Mouse (Mus musculus) heart, postnatal 4 days (tissue): Measurements from ENCODE around the gene 4430402I18Rik. TPM values are rescaled to one million over a fixed set of nuclear protein-coding genes. Genes with fewer than 3 reads are reported as not detected.
A peak's percentile ranks its signal among the peaks of the same experiment; 100 is the strongest.

Experiments
- DNase-seq: peaks from one replicate; pipeline ENCODE4 v3.0.0; 2021
- total RNA-seq, 2 experiments: library from RNA; stranded (reverse); gene quantifications; 2 replicates each; pipeline ENCODE4 v1.2.3; 2021

4430402I18Rik gene
- total RNA-seq, 2 experiments from 2014 or later = 16.1 to 19.5 TPM

DNA sequence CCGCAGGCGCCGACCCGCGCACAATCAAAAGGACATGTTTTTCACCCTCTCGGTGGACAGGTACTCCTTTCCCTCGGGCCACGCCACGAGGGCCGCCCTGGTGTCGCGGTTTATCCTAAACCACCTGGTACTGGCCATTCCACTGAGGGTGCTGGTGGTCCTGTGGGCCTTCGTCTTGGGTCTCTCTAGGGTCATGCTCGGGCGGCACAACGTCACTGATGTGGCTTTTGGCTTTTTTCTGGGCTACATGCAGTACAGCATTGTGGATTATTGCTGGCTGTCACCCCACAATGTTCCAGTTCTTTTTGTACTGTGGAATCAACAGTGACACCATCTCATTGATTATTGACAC, 3.1 kb downstream of the 4430402I18Rik start:
- DNase-seq = no peak

DNA sequence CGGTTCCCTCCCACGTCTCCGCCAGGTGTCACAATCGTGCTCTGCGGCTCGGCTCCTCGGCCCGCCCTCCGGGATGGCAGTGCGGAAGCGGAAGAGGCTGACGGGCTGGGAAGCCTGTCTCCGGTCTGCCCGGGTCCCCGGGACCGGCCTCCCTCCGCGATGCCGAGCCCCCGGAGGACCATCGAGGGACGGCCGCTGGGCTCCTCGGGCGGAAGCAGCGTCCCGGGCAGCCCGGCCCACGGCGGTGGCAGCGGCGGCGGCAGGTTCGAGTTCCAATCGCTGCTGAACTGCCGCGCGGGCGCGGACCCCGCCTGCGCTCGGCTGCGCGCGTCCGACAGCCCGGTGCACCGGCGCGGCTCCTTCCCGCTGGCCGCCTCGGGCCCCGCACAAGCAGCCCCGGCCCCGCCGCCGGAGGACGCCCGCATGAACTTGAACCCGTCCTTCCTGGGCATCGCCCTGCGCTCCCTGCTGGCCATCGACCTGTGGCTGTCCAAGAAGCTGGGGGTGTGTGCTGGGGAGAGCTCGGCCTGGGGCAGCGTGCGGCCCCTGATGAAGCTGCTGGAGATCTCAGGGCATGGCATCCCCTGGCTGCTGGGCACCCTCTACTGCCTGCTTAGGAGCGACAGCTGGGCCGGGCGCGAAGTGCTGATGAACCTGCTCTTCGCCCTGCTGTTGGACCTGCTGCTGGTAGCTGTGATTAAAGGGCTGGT, 3.6 kb downstream of the 4430402I18Rik start, which contains the start of gene Plpp6:
Plpp6 (plus strand) TSS at position 112 of the 710 bp plus-strand sequence.
- peak; percentile 81 for DNase-seq

DNA sequence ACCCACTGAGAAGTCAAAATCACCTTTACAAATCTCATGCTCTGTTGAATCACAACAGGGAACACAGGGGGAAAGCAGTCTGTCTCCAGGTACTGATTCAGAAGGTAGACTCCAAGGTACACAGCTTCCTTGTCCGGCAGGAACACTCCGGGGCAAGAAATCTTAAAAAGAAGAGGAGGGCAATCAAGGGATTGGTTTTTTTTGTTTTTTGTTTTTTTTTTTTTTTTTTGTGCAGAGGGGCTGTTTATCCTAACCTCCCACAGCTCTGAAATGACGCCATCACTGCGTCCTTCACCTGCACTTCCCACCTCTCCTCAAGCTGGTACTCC, 4.1 kb downstream of the 4430402I18Rik start:
- no peak for DNase-seq

GRCm38 (mm10) chr19:28963113-28963512, 4.5 kb downstream of the 4430402I18Rik start:
- DNase-seq = no peak

GRCm38 (mm10) chr19:28951251-28951650, 16.3 kb downstream of the 4430402I18Rik start:
- DNase-seq = no peak

DNA sequence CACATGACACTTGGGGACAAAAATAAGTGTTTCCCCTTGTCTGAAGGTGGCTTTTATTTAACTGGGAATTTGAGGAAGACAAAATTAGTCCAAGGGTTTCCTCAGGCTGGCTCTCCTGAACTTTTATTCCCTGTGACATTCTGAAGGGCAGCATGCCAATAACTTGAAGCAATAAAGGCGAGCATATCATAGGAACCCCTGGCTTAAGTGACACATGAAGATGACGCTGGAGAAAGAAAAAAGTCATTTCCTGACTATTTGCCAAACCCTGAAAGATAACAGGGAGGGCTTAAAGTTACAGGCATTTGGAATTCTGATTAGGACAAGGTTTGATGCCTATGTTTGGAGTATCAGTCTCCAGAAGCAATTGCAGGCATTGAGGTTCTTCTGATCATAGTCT, 20.3 kb downstream of the 4430402I18Rik start:
- no peak for DNase-seq

- DNase-seq = peak; percentile 12
Observed at GRCm38 (mm10) chr19:28946782-28947181, 20.8 kb downstream of the 4430402I18Rik start.

- DNase-seq = no peak
Observed at GRCm38 (mm10) chr19:28941271-28941670, 26.3 kb downstream of the 4430402I18Rik start.

DNA sequence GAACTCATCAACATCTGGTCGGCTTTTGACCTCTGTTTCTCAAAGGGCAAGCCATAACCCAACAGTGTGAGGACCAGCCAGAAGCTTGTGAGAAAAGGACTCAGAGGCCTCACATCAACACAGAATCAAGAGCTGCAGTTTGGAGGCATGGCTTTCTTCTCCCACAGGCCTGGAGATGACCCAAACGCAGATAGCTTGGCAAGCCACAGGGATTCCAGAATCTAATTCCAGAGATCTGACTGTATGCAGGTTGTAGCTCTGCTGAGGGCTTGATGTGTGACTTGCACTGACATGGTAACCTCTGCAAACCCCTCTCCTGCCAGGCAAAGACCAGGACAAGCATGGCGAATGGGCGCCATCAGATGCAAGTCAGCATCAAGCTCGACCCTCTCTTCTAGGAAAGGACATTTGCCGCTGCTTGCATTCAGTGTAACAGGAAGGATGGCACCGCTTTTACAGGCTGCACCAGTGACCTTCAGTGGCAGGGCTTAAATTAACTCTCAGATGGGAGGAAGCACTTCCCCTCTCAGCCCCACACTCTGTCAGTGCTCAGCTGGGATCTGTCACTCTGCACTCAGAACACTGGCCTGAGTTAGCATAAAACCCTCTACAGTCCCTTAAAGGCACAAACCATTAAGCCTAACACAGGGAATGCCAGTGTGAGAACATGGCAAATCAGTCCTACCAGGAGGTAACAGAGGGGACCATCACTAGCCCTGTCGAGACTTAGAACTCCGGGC, 27.3 kb downstream of the 4430402I18Rik start:
- peak; percentile 50 for DNase-seq

DNA sequence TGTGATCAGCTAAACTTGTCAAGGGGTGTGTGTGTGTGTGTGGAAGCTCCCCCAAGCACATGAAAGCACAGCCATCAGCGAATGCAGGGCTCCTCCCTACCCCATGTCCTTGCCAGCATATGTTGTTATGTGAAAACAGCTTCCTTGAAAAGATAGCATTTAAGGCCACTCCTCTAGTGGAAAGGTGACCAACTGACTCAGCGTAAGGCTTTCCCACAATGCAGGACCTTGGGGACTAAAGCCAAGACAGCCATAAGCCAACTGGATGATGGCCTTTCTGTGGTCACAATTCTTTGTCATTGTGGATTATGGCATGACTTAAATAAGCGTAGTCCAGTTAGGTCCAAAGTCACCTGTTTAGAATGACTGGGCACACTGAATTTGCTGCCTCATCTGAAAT, 32.7 kb downstream of the 4430402I18Rik start:
- DNase-seq = no peak

- no peak for DNase-seq
Observed at GRCm38 (mm10) chr19:28929034-28929433, 38.6 kb downstream of the 4430402I18Rik start.

- no peak for DNase-seq
Observed at GRCm38 (mm10) chr19:28927396-28927795, 40.2 kb downstream of the 4430402I18Rik start.

GRCm38 (mm10) chr19:28926366-28926765, 41.2 kb downstream of the 4430402I18Rik start:
- DNase-seq = no peak

DNA sequence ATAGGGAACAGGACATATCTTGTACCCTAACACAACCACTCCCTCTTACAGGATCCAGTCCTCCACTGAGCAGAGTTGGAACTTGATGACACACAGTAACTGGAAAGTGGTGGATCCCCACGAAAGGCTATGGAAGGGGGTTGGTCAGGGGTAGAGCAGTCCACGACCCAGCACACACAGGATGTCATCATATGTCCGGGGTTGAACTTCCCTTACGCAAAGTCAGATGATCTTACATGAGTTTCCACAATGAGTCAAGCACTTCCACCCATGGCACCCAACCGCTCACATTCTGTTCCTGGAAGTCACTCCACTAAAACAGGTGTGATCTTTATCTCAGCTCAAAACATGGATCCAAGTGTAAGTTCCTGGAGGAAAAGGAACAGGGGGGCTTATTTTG, 49.8 kb downstream of the 4430402I18Rik start:
- DNase-seq = no peak

DNA sequence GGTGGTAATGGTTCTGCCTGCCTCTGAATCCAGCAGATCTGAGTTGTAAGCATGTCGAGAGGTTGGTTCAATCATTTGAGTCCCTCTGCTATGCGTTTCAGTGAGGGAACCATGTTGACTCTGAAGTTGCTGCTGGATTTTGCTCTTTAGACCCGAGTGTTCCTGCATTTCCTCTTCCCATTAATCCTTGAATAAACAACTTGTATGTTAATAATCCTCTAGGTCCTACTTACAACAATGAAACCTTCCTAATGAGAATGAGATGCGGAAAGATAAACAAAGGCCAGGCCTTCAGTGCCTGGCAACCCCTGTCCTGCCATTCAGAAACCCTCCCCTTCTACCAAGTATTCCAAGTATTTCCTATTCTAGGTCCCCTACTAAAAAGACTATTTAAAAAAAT, 51.1 kb downstream of the 4430402I18Rik start:
- DNase-seq = no peak

GRCm38 (mm10) chr19:28915602-28916250, 51.9 kb downstream of the 4430402I18Rik start:
- no peak for DNase-seq

DNA sequence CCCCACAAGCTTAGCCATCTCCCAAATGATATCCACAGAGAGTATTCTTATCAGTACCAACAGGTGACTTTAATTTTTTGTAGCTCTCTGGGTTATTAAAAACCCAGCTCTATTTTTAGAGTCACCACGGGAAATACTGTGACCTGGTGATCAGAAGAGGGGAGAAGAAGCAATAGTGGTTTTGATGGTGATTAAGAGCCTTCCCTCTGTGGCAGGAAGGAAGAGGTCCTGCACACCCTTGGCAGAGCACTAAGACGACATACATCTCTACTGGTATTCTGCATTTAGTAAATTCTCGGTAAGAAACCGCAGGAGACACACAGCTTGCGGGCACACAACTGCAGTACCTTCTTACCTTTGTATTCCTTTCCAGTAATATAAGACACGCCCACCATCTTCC, 53.0 kb downstream of the 4430402I18Rik start:
- DNase-seq = no peak

DNA sequence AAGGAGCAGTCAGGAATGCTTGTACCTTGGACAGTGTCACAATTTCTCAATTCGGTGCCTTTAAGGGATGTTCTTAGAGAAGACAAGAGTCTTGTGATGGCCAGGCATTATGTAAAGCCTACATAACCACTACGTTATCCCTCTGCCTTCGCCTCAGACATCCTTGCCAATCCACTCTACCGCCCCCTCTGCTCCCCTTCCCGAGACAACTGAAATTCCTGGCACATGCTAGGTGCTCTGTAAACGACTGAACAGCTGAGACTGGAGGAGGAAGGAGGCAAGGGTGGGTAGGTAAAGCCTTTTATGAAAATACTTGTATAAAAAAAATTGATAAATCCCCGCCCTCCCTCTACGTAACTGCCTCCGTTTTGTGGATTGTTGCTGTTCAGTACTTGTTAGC, 58.9 kb downstream of the 4430402I18Rik start:
- no peak for DNase-seq

GRCm38 (mm10) chr19:28908186-28908585, 59.4 kb downstream of the 4430402I18Rik start:
- DNase-seq = no peak

DNA sequence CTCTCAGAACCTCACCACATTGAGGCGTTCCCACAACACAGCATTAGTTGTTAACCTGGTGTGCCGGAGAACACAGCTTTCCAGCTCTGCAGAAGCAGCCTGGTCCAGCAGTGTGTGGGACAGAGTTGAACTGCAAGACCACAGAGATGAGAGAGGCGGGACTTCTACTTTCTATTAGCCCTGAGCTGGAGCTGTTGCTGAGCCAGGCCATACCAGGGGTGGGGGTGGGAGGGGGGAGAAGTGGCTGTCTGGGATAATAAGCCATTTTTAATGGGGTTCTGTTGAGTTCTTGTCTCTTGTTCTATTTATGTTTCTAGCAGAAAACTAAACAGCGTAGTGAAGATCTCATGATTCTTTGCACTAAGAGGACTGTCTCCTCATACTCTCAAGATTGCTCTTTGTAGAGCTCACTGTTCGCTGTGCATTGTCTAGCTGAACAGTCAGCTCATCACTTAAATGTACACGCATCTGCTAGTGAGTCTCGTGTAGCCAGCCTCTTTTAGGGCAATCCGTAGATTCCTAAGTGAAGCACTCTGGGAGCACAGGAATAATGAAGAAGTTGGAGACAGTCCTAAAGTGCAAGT, 64.0 kb downstream of the 4430402I18Rik start:
- no peak for DNase-seq

DNA sequence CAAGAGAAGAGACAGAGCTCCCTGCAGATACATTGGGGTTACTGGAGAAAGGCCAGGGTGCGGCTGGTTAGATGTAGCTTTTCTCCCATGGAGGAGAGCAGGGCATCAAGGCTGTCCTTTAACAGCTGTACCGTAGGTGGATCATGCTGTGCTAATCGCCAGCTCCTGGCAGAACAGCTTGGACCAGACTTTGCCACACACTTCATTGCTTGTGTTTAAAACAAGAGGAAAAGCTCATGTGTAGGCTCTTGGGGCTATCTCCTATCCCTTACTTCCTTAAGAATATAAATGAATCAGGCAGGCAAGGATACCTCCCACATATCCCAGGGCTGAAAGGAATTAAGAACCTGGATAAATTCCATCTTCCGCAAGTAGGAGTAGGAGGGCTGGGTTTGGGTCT, 64.8 kb downstream of the 4430402I18Rik start:
- no peak for DNase-seq

DNA sequence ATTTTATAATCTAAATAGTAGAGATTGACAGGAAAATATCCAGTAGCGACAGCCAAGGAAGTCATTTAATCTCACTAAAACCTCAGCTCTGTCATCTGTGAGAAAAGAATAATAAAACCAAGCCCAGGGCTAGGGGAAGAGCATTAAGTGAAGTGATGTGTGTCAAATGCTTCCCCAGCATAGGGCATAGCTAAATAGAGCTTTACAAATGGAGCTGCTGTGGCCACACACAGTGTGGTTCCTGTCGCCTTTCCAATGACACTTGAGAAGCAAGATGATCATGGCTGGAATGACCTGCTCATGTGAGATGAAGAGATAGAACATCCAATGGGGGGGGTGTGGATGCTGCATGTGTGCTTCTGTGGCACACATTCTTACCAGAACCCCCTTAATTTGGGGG, 65.5 kb downstream of the 4430402I18Rik start:
- no peak for DNase-seq

DNA sequence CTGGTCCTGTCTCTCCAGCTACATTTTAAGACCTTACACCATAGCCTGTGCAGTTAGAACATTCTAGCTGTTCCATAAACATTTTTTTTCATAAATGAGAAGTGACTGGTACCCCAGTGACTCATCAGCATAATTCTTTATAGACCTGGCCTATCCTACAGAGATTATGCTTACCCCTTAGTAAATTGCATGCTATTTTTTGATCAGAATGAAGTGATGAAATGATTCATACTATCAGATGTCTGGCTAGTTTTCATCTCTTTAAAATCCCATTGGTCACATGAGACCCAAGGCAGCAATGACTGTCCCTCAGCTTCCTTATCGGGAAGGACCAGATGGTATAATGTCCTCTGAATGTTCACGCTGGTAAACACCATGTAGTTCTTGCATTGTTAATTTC, 66.8 kb downstream of the 4430402I18Rik start:
- no peak for DNase-seq
